Mouse (Mus musculus) intestine, postnatal 0 days (tissue): ENCODE results near the gene Fis1. TPM values are rescaled to one million over a fixed set of nuclear protein-coding genes. Genes with fewer than 3 reads are reported as not detected.

Source experiments
- ATAC-seq: fragments of 200-750 bp; cut with Nextera tagmentation; 2 replicates; pipeline ENCODE4 v1.8.0; 2017; ENCODE audit warnings: mild to moderate bottlenecking, moderate TSS enrichment, moderate library complexity
- H3K27ac ChIP-seq: fragments of 300-500 bp; sonication (generic); 2 replicates; pipeline ENCODE4 v1.5.1; 2014; ENCODE audit warnings: mild to moderate bottlenecking, low read depth, low read length, moderate library complexity
- H3K27me3 ChIP-seq: fragments of 300-500 bp; sonication (generic); replicated peaks from 2 replicates; pipeline ENCODE4 v1.6.1; 2014; ENCODE audit warnings: low read length, mixed read lengths; ENCODE audit not compliant: control insufficient read depth, insufficient read depth
- H3K36me3 ChIP-seq: fragments of 300-500 bp; sonication (generic); 2 replicates; pipeline ENCODE4 v1.6.1; 2014; ENCODE audit warnings: mild to moderate bottlenecking, moderate library complexity; ENCODE audit not compliant: control insufficient read depth, insufficient read depth
- H3K4me1 ChIP-seq: fragments of 300-500 bp; sonication (generic); replicated peaks from 2 replicates; pipeline ENCODE4 v1.6.1; 2014; ENCODE audit warnings: antibody characterized with exemption, low read length, mixed read lengths; ENCODE audit not compliant: control insufficient read depth, insufficient read depth
- H3K4me2 ChIP-seq: fragments of 300-500 bp; sonication (generic); replicated peaks from 2 replicates; pipeline ENCODE4 v1.6.1; 2014; ENCODE audit warnings: low read depth, mild to moderate bottlenecking, moderate library complexity
- H3K4me3 ChIP-seq: fragments of 300-500 bp; sonication (generic); 2 replicates; pipeline ENCODE4 v1.5.1; 2014; ENCODE audit warnings: low read depth, low read length
- H3K9ac ChIP-seq: fragments of 300-500 bp; sonication (generic); 2 replicates; pipeline ENCODE4 v1.6.1; 2014; ENCODE audit warnings: mild to moderate bottlenecking, low read depth, low read length
- H3K9me3 ChIP-seq: fragments of 300-500 bp; sonication (generic); 2 replicates; pipeline ENCODE4 v1.6.1; 2016; ENCODE audit warnings: mixed run types; ENCODE audit not compliant: control insufficient read depth
- CTCF ChIP-seq: sonication (generic); IDR thresholded peaks from 2 replicates; pipeline ENCODE4 v1.5.1; 2016; ENCODE audit warnings: low read depth, mild to moderate bottlenecking, control low read depth, antibody characterized with exemption, moderate library complexity
- WGBS: fragments of 180-500 bp; shearing (Covaris S2); extraction: QIAGEN DNeasy Blood & Tissue Kit; methylation state at CpG from one replicate; pipeline ENCODE4 v1.1.7; 2014; 5-methylcytosine and 5-hydroxymethylcytosine counted together
- microRNA counts: library from miRNA; unstranded; fragments of <30 nt; microRNA quantifications from one replicate; lab custom pipeline; 2016
- microRNA-seq: library from miRNA; unstranded; fragments of <30 nt; microRNA quantifications from one replicate; pipeline ENCODE4, GENCODE M21; 2016
- polyA plus RNA-seq: library from polyadenylated mRNA; unstranded; fragments of >200 nt; fragmentation: Nextera tagmentation; extraction: Ambion mirVana; gene quantifications from 2 replicates; pipeline ENCODE4 v1.2.1, GENCODE M21; 2015

The Fis1 gene
- polyA plus RNA-seq, 1 experiment from 2014 or later: 318 TPM

DNA sequence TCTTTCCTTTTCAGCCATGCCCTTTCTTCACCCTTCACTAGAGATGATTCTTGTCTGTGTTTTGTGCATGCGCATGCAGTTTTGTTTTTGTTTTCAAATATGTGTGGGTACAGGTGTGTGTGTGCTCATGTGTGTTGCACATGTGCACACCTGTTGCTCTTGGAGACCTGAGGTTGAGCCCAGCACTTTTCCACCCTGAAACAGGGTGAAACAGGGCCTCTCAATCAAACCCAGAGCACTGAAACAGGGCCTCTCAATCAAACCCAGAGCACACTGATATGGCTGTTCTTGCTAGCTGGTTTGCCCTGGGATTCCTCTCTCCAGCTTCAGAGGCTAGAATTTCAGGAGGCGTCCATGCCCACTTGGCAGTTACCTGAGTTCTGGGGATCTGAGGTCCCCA is 47.5 kb downstream of the Fis1 start:
- Histone ChIP-seq H3K4me3 (no peak overlapping the region), H3K4me2 (no peak overlapping the region), H3K27ac (no peak overlapping the region), H3K27me3 (no peaks in the 10 kb centered on the region), H3K36me3 (peaks cover 10% of the 10 kb centered on the region; the same call in 1 of the 2 replicates), H3K9me3 (no peaks in the 10 kb centered on the region), H3K4me1 (no peaks in the 10 kb centered on the region), H3K9ac (no peak overlapping the region)
- WGBS: 74% methylated on average over 2 of the region's 2 CpGs
- TF ChIP-seq CTCF: no peak
- ATAC-seq: no peak

DNA sequence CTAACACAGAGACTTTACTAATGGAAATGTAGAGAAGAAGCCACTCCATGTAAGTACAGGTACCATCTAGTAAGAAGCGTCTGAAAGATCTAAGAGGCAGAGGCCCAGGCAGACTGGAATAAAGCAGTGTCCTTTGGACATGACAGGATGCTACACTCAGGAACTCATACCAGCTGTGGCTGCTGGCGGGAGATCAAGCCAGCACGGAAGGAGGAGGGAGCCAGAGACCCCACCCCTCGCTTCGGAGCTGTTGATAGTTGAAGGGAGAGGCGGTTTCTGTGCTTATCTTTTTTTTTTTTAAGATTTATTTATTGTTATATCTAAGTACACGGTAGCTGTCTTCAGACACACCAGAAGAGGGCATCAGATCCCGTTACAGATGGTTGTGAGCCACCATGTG is 54.2 kb downstream of the Fis1 start:
- H3K4me3 ChIP-seq: no peak overlapping the region
- TF ChIP-seq CTCF: no peak
- WGBS: 38% methylated on average over 8 of the region's 8 CpGs
- no peaks in the 10 kb centered on the region for H3K9me3 ChIP-seq
- H3K4me1 ChIP-seq: no peaks in the 10 kb centered on the region
- no peak overlapping the region for H3K4me2 ChIP-seq
- no peaks in the 10 kb centered on the region for H3K36me3 ChIP-seq
- H3K27ac ChIP-seq: no peak overlapping the region
- H3K27me3 ChIP-seq: no peaks in the 10 kb centered on the region
- no peak for ATAC-seq
- H3K9ac ChIP-seq: no peak overlapping the region

DNA sequence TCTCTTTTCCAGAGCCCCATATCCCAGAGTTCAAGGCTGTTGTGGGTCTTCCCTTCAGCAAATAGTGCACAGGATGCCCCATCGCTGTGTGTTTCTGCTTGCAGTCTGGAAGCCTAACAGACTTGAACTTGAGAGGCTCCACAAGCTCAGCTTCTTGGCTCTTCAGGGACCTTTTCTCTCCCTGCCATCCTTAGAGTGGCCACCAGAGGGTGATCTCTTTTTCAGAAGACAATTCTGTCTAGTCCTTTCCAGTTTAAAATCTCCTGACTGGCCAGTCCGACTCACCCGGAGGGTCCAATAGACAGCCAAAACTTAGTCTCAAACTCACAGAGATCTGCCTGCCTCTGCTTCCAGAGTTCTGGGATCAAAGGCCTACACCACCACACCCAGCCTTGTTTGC is 56.9 kb downstream of the Fis1 start:
- Histone ChIP-seq H3K36me3 (no peaks in the 10 kb centered on the region), H3K4me2 (no peak overlapping the region), H3K9ac (no peak overlapping the region), H3K27ac (no peak overlapping the region), H3K4me3 (no peak overlapping the region), H3K4me1 (no peaks in the 10 kb centered on the region), H3K27me3 (no peaks in the 10 kb centered on the region), H3K9me3 (no peaks in the 10 kb centered on the region)
- TF ChIP-seq CTCF: peak; percentile 74
- WGBS: 29% methylated on average over 3 of the region's 3 CpGs
- ATAC-seq: no peak

DNA sequence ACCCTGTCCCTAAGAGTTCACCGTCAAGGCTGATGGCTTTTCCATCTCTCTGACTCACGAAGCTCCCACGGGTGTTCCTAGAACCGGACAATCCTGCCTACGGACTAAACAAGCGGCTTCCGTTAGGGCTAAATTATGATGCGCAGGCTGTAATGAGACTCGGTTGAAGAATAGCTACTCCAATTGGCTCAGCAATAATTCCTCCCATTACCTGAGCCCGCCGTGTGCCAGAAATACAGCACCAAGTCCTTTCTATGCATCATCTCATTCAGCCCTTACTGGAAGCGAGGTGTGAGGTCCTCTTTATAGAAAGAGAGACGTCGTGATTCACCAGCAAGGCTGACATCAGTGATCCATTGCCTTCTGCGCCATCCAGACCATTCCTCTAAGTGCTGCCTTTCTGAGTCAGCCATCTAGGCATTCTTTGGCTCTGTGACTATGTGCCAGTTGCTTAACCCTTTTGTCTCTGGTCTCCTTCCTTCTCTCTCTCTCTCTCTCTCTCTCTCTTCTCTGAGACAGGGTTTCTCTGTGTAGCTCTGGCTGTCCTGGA is 59.4 kb downstream of the Fis1 start:
- TF ChIP-seq CTCF: no peak
- Histone ChIP-seq H3K9ac (no peak overlapping the region), H3K27ac (no peak overlapping the region), H3K27me3 (no peaks in the 10 kb centered on the region), H3K9me3 (no peaks in the 10 kb centered on the region), H3K4me3 (no peak overlapping the region), H3K4me2 (no peak overlapping the region), H3K36me3 (no peaks in the 10 kb centered on the region), H3K4me1 (no peaks in the 10 kb centered on the region)
- 72% methylated on average over 15 of the region's 15 CpGs for WGBS
- ATAC-seq: no peak

MicroRNA genes within 50 kb of the gene (microRNA counts, 519-probe panel; counts per million panel counts)
- not detected for microRNA mmu-miR-702 (lab: Ali Mortazavi, UCI)

Small RNA genes within 50 kb of the gene (microRNA-seq; reads per million reads assigned to microRNA genes)
- 12.5 reads per million, percentile 23 among the genes with 10 or more reads in this experiment for gene Mir702

Other genes starting within 250 kb of the Fis1 start
- 2.2 and 2.7 TPM in 2 replicates for gene Col26a1, start 70.1 kb upstream of the Fis1 start, polyA plus RNA-seq
- gene Ift22, start 45.1 kb upstream of the Fis1 start, polyA plus RNA-seq: 24.7 and 25.2 TPM in 2 replicates
- gene Cldn15, start 13.3 kb downstream of the Fis1 start, polyA plus RNA-seq: 29.5 and 31.2 TPM in 2 replicates
- gene Plod3, start 33.7 kb downstream of the Fis1 start, polyA plus RNA-seq: 11.1 and 11.8 TPM in 2 replicates
- gene Znhit1, start 34.7 kb downstream of the Fis1 start, polyA plus RNA-seq: 84.6 and 91.1 TPM in 2 replicates
- 1.3 and 1.6 TPM in 2 replicates for gene Vgf, start 73.1 kb downstream of the Fis1 start, polyA plus RNA-seq
- 229 and 232 TPM in 2 replicates for gene Ap1s1, start 92.9 kb downstream of the Fis1 start, polyA plus RNA-seq
- gene Serpine1, start 119.0 kb downstream of the Fis1 start, polyA plus RNA-seq: 0.20 and 0.22 TPM in 2 replicates
- gene Trim56, start 162.9 kb downstream of the Fis1 start, polyA plus RNA-seq: 7.3 and 7.7 TPM in 2 replicates
- gene Muc3, start 196.0 kb downstream of the Fis1 start, polyA plus RNA-seq: 42.9 and 45.0 TPM in 2 replicates